Mouse (Mus musculus) hindbrain, postnatal 0 days (tissue): Measurements from ENCODE around the gene Il17rb. TPM values are rescaled to one million over a fixed set of nuclear protein-coding genes. Genes with fewer than 3 reads are reported as not detected.

Experiments used
- ATAC-seq: fragments of 200-750 bp; cut with Nextera tagmentation; 2 replicates; pipeline ENCODE4 v1.8.0; 2017; ENCODE audit warnings: mild to moderate bottlenecking, moderate TSS enrichment, moderate library complexity
- DNase-seq: peaks from one replicate; pipeline ENCODE4 v3.0.0-alpha.2; 2015; ENCODE audit warnings: low spot score
- H3K27ac ChIP-seq: fragments of 300-500 bp; sonication (generic); 2 replicates; pipeline ENCODE4 v1.5.1; 2014; ENCODE audit warnings: mild to moderate bottlenecking
- H3K27me3 ChIP-seq: fragments of 300-500 bp; sonication (generic); 2 replicates; pipeline ENCODE4 v1.6.1; 2014; ENCODE audit warnings: low read length, mixed read lengths; ENCODE audit not compliant: insufficient read depth
- H3K36me3 ChIP-seq: fragments of 300-500 bp; sonication (generic); 2 replicates; pipeline ENCODE4 v1.6.1; 2014; ENCODE audit warnings: low read length, mixed read lengths; ENCODE audit not compliant: insufficient read depth
- H3K4me1 ChIP-seq: fragments of 300-500 bp; sonication (generic); 2 replicates; pipeline ENCODE4 v1.6.1; 2014; ENCODE audit warnings: antibody characterized with exemption, low read length, mixed read lengths; ENCODE audit not compliant: insufficient read depth
- H3K4me2 ChIP-seq: fragments of 300-500 bp; sonication (generic); 2 replicates; pipeline ENCODE4 v1.6.1; 2014; ENCODE audit warnings: low read depth, mild to moderate bottlenecking, low read length, moderate library complexity, mixed read lengths
- H3K4me3 ChIP-seq: fragments of 300-500 bp; sonication (generic); 2 replicates; pipeline ENCODE4 v1.5.1; 2014; ENCODE audit warnings: low read length
- H3K9ac ChIP-seq: fragments of 300-500 bp; sonication (generic); replicated peaks from 2 replicates; pipeline ENCODE4 v1.6.1; 2014; ENCODE audit warnings: mild to moderate bottlenecking, low read length, moderate library complexity, mixed read lengths
- H3K9me3 ChIP-seq: fragments of 300-500 bp; sonication (generic); 2 replicates; pipeline ENCODE4 v1.6.1; 2016; ENCODE audit warnings: low read length, mixed read lengths
- CTCF ChIP-seq: IDR thresholded peaks from 2 replicates; pipeline ENCODE4 v1.5.1; 2016; ENCODE audit warnings: antibody characterized with exemption, control low read depth, low read depth
- WGBS: fragments of 180-500 bp; shearing (Covaris S2); extraction: QIAGEN DNeasy Blood & Tissue Kit; methylation state at CpG from one replicate; pipeline ENCODE4 v1.1.7; 2014; 5-methylcytosine and 5-hydroxymethylcytosine counted together
- polyA plus RNA-seq: library from polyadenylated mRNA; unstranded; fragments of >200 nt; fragmentation: Nextera tagmentation; extraction: Ambion mirVana; gene quantifications from 2 replicates; pipeline ENCODE4 v1.2.1, GENCODE M21; 2015
- total RNA-seq: library from RNA; depleted of rRNA; stranded (reverse); fragments of >200 nt; gene quantifications from 2 replicates; pipeline ENCODE4 v1.2.3, GENCODE M21; 2014

Gene Il17rb
- total and polyA plus RNA-seq, 2 experiments from 2014 or later = 0.58 to 0.94 TPM

DNA sequence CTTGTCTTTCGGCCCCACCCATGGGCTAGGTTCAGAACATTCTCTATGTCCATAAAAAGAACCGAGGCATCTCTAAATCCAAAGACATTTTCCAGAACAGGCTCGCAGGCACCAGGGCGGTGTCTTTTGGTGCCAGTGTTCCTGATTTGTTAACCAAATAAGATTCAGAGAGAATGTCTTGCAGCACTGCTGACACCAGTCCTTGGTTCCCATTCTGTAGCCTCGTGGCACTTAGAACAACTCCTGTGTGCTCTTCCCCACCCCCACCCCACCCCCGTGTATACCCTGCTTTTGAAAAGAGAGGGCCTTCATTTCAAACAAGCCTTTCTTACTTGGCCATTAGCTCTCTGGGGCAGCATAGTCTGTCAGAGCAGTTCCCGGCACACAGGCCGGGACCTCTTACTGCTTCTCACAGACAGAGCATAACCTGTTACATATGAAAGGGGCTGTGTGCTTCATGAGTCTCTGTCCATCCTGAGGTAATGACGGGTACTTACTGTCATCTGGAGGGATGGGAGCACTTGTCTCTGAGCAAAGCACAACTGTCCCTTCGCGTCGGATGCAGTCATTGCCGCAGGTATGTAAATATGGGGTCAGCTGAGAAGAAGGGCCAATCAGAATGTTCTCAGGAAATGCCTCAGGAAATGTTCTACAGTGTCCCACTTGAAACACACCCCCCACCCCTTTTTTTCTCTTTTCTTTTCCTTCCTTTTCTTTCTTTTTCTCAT, 9.8 kb downstream of the Il17rb start:
- Histone ChIP-seq H3K4me2 (no peak overlapping the region), H3K9ac (no peak overlapping the region), H3K36me3 (peaks cover 26% of the 10 kb centered on the region), H3K27me3 (no peaks in the 10 kb centered on the region), H3K4me3 (no peak overlapping the region), H3K4me1 (no peaks in the 10 kb centered on the region), H3K27ac (no peak overlapping the region), H3K9me3 (no peaks in the 10 kb centered on the region)
- no peak for TF ChIP-seq CTCF
- 73% methylated on average over 13 of the region's 13 CpGs for WGBS
- DNase-seq = no peak
- no peak; the same call in 1 of the 2 replicates for ATAC-seq

DNA sequence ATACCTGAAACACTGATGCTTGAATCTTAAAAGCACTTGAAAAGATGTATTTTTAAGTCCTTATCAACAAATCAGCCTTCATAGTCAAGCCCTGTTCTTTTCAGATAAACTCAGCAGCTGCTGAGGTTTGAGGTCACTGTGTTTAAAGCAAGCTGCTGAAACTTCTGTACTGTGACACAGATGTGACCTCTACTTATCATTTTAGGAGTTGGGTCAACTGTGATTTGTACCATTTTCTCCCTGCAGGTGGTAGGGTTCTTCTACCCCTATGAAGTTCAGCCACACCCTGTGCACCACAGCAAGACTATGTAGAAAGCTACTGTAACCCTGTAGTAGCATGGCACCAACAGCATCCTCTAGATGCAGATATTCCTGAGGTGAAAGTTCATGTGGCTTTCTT, 11.4 kb downstream of the Il17rb start:
- no peak overlapping the region for H3K27ac ChIP-seq
- no peak overlapping the region for H3K4me3 ChIP-seq
- H3K27me3 ChIP-seq = no peaks in the 10 kb centered on the region
- H3K4me2 ChIP-seq = no peak overlapping the region
- peaks cover 39% of the 10 kb centered on the region for H3K36me3 ChIP-seq
- no peaks in the 10 kb centered on the region for H3K9me3 ChIP-seq
- ATAC-seq (no peak), DNase-seq (no peak)
- no peak overlapping the region for H3K9ac ChIP-seq
- no peak for TF ChIP-seq CTCF
- no peaks in the 10 kb centered on the region for H3K4me1 ChIP-seq

DNA sequence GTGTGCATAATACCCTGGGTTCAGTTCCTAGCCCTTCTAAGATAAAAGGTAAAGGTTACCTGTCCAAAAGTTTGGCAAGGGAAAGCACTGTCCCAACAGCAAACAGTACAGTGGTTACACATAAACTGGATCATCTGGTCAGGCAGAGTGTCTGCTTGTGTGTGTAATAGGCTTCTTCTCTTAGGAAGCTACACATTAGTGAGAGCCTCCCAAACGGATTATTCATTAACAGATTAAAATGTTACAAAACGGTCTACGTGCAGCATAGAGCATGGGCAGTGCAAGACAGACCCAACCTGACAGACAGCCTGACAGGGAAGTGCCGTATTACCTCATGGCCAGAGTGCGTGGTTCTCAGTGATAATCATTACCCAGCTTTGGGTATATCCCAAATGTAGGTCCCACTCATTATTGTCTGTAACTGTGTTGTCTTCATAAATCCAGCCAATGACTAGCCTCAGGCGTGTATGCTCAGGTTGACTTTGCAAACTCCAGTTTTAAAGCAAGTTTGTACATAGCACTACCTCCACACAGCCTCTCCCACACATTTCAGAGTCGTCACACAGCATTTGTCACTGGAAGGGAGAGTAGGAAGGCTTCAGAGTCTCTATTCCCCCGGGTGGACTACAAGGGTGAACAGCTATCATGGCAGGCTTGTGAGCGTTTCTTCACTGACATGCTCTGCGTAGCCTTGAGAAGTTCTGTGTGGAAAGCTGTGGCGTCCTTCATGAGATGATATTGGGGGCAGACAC, 12.5 kb downstream of the Il17rb start:
- Histone ChIP-seq H3K9ac (no peak overlapping the region), H3K4me2 (no peak overlapping the region), H3K4me1 (no peaks in the 10 kb centered on the region), H3K4me3 (no peak overlapping the region), H3K27ac (no peak overlapping the region), H3K9me3 (no peaks in the 10 kb centered on the region), H3K36me3 (peaks cover 48% of the 10 kb centered on the region), H3K27me3 (no peaks in the 10 kb centered on the region)
- DNase-seq (no peak), ATAC-seq (no peak)
- WGBS = 94% methylated on average over 11 of the region's 11 CpGs
- no peak for TF ChIP-seq CTCF

DNA sequence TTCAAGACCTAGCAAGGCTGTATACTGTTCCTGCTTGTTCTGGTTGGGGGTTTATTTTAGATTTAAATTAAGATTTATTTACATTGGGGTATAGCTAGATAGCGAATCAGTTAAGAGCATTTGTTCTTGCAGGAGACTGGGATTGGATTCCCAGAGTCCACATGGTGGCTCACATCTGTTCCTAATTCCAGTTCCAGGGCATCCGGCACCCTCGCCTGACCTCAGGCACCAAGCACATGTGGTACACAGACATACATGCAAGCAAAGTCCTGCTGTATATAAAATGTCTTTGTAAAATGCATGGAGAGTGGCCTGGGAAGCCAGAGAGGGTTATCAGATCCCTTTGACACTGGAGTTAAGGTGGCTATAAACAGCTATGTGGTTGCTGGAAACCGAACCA, 13.7 kb downstream of the Il17rb start:
- Histone ChIP-seq H3K4me3 (no peak overlapping the region), H3K4me1 (no peaks in the 10 kb centered on the region), H3K36me3 (peaks cover 59% of the 10 kb centered on the region), H3K27me3 (no peaks in the 10 kb centered on the region), H3K4me2 (no peak overlapping the region), H3K9ac (no peak overlapping the region), H3K27ac (no peak overlapping the region), H3K9me3 (no peaks in the 10 kb centered on the region)
- no peak for DNase-seq
- no peak for ATAC-seq
- WGBS = 88% methylated on average over 4 of the region's 4 CpGs
- TF ChIP-seq CTCF = no peak

DNA sequence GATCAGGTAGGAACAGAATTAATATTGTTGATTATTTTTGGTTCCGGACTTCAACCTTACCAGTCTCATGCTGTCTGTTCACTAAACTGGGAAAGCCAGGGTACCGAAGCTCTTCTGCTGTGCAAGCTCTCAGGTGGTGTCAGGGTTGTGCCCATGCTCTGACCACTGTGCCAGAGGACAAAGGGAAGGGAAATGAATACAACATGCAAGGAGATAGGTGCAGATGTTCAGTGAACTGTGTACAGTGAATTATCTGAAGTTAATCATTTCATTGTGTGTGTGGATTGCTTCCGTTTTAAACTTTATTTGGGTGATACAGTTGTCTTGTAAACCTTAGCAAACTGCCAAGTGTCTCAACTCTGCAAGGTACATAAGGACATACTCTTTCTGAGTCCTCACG, 20.4 kb downstream of the Il17rb start:
- DNase-seq (no peak), ATAC-seq (no peak)
- no peak for TF ChIP-seq CTCF
- no peak overlapping the region for H3K4me3 ChIP-seq
- H3K4me2 ChIP-seq = no peak overlapping the region
- WGBS = 97% methylated on average over 4 of the region's 4 CpGs
- no peaks in the 10 kb centered on the region for H3K4me1 ChIP-seq
- no peaks in the 10 kb centered on the region for H3K27me3 ChIP-seq
- no peak overlapping the region for H3K9ac ChIP-seq
- no peak overlapping the region for H3K27ac ChIP-seq
- no peaks in the 10 kb centered on the region for H3K9me3 ChIP-seq
- H3K36me3 ChIP-seq = peaks cover 93% of the 10 kb centered on the region

DNA sequence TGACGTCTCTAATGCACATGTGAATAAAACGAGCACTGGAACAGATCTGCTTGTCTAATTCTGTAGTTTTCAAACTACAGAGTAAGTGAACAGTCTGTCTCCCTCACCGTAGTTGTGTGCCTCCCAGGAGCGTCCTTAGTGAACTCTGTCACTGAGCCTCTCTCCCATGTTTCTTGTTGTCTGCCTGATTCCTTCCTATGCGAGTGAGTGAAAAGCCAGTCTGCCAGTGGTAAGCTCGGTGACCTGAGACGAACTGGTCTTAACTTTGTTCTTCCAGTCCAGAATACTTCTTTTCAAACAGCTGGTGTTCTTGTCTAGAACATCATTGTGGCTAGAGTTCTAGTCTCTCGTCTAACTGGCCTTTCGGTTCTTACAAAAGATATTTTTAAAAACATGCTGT, 21.0 kb downstream of the Il17rb start:
- no peak overlapping the region for H3K27ac ChIP-seq
- H3K36me3 ChIP-seq = peaks cover 93% of the 10 kb centered on the region
- H3K9ac ChIP-seq = no peak overlapping the region
- H3K4me2 ChIP-seq = no peak overlapping the region
- no peak for DNase-seq
- no peak for ATAC-seq
- TF ChIP-seq CTCF = no peak
- 92% methylated on average over 9 of the region's 9 CpGs for WGBS
- H3K9me3 ChIP-seq = no peaks in the 10 kb centered on the region
- H3K4me1 ChIP-seq = no peaks in the 10 kb centered on the region
- no peaks in the 10 kb centered on the region for H3K27me3 ChIP-seq
- no peak overlapping the region for H3K4me3 ChIP-seq

DNA sequence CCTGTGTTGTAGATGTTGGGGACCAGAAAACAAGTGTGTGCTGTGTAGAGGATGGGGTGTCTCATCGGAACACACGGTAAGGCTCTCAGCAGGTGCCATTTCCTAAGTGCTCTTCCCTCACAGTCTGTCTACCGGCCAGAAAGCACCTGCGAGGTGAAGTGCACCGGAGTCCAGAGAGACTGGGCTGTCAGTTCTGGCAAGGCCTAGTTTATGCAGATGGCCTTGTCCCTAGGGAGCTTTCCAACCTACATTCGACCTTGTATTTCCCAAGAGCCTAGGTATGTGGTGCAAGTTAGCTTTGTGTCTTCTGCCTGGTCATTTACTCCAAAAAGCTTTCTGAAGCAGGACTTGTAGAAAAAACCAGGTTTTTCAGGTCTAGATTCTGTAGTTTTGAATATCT, 21.4 kb downstream of the Il17rb start:
- Histone ChIP-seq H3K27me3 (no peaks in the 10 kb centered on the region), H3K9ac (no peak overlapping the region), H3K4me1 (no peaks in the 10 kb centered on the region), H3K4me2 (no peak overlapping the region), H3K36me3 (peaks cover 96% of the 10 kb centered on the region), H3K4me3 (no peak overlapping the region), H3K9me3 (no peaks in the 10 kb centered on the region), H3K27ac (no peak overlapping the region)
- TF ChIP-seq CTCF = no peak
- ATAC-seq = no peak
- no peak for DNase-seq
- 90% methylated on average over 6 of the region's 6 CpGs for WGBS
